Mouse (Mus musculus) intestine, embryonic 16.5 days (tissue): ENCODE results near the gene N4bp2l2. TPM values are rescaled to one million over a fixed set of nuclear protein-coding genes. Genes with fewer than 3 reads are reported as not detected.

ENCODE experiments used
- ATAC-seq: fragments of 200-750 bp; cut with Nextera tagmentation; 2 replicates; pipeline ENCODE4 v1.8.0; 2017; ENCODE audit warnings: moderate TSS enrichment, moderate library complexity
- H3K27ac ChIP-seq: fragments of 300-500 bp; sonication (generic); 2 replicates; pipeline ENCODE4 v1.5.1; 2014; ENCODE audit warnings: mild to moderate bottlenecking, low read length
- H3K27me3 ChIP-seq: fragments of 300-500 bp; sonication (generic); replicated peaks from 2 replicates; pipeline ENCODE4 v1.6.1; 2014; ENCODE audit warnings: low read length, control low read depth, mixed read lengths; ENCODE audit not compliant: control insufficient read depth, insufficient read depth
- H3K36me3 ChIP-seq: fragments of 300-500 bp; sonication (generic); 2 replicates; pipeline ENCODE4 v1.6.1; 2014; ENCODE audit warnings: low read length, control low read depth; ENCODE audit not compliant: control insufficient read depth, insufficient read depth
- H3K4me1 ChIP-seq: fragments of 300-500 bp; sonication (generic); 2 replicates; pipeline ENCODE4 v1.6.1; 2014; ENCODE audit warnings: low read length, control low read depth, mixed read lengths; ENCODE audit not compliant: control insufficient read depth, insufficient read depth
- H3K4me2 ChIP-seq: fragments of 300-500 bp; sonication (generic); 2 replicates; pipeline ENCODE4 v1.6.1; 2014; ENCODE audit warnings: low read depth, low read length, control low read depth
- H3K4me3 ChIP-seq: fragments of 300-500 bp; sonication (generic); 2 replicates; pipeline ENCODE4 v1.5.1; 2014; ENCODE audit warnings: mild to moderate bottlenecking, low read length
- H3K9ac ChIP-seq: fragments of 300-500 bp; sonication (generic); 2 replicates; pipeline ENCODE4 v1.6.1; 2014; ENCODE audit warnings: low read depth, low read length
- H3K9me3 ChIP-seq: fragments of 300-500 bp; sonication (generic); 2 replicates; pipeline ENCODE4 v1.6.1; 2016; ENCODE audit warnings: low read length, control low read depth; ENCODE audit not compliant: control insufficient read depth
- WGBS: fragments of 180-500 bp; shearing (Covaris S2); extraction: QIAGEN DNeasy Blood & Tissue Kit; methylation state at CpG from one replicate; pipeline ENCODE4 v1.1.7; 2014; 5-methylcytosine and 5-hydroxymethylcytosine counted together
- polyA plus RNA-seq: library from polyadenylated mRNA; unstranded; fragments of >200 nt; fragmentation: Nextera tagmentation; extraction: Ambion mirVana; gene quantifications from 2 replicates; pipeline ENCODE4 v1.2.1, GENCODE M21; 2015

N4bp2l2 gene
- polyA plus RNA-seq, 1 experiment from 2014 or later, result 32.6 TPM

- 49% methylated on average over 6 of the region's 6 CpGs for WGBS
- H3K27ac ChIP-seq, result no peak overlapping the region
- peak; percentile 70 for ATAC-seq
- no peak overlapping the region for H3K9ac ChIP-seq
- no peaks in the 10 kb centered on the region for H3K9me3 ChIP-seq
- H3K27me3 ChIP-seq, result no peaks in the 10 kb centered on the region
- H3K4me1 ChIP-seq, result peaks cover 9% of the 10 kb centered on the region
- no peak overlapping the region for H3K4me2 ChIP-seq
- H3K4me3 ChIP-seq, result no peak overlapping the region
- H3K36me3 ChIP-seq, result no peaks in the 10 kb centered on the region
These were observed 87.3 kb downstream of the N4bp2l2 start for GRCm38 (mm10) chr5:150578613-150579171.

- Histone ChIP-seq H3K4me1 (peaks cover 9% of the 10 kb centered on the region), H3K4me2 (no peak overlapping the region), H3K27me3 (no peaks in the 10 kb centered on the region), H3K27ac (no peak overlapping the region), H3K9ac (no peak overlapping the region), H3K9me3 (no peaks in the 10 kb centered on the region), H3K36me3 (no peaks in the 10 kb centered on the region), H3K4me3 (no peak overlapping the region)
- no peak for ATAC-seq
- 86% methylated on average over 11 of the region's 11 CpGs for WGBS
These were observed 89.2 kb downstream of the N4bp2l2 start for GRCm38 (mm10) chr5:150576832-150577231.

GRCm38 (mm10) chr5:150574885-150575284 lies 91.1 kb downstream of the N4bp2l2 start:
- Histone ChIP-seq H3K9me3 (no peaks in the 10 kb centered on the region), H3K36me3 (no peaks in the 10 kb centered on the region), H3K4me3 (no peak overlapping the region), H3K4me2 (no peak overlapping the region), H3K4me1 (peaks cover 9% of the 10 kb centered on the region), H3K27me3 (no peaks in the 10 kb centered on the region), H3K9ac (no peak overlapping the region), H3K27ac (peak overlapping the region; percentile 45)
- 60% methylated on average over 5 of the region's 5 CpGs for WGBS
- ATAC-seq, result 0 out of 2 replicates have a peak, but pooled peaks have one; percentile 13

GRCm38 (mm10) chr5:150574403-150574802 lies 91.6 kb downstream of the N4bp2l2 start:
- no peak overlapping the region for H3K4me3 ChIP-seq
- no peak overlapping the region for H3K9ac ChIP-seq
- H3K9me3 ChIP-seq, result no peaks in the 10 kb centered on the region
- ATAC-seq, result peak; percentile 43
- peaks cover 9% of the 10 kb centered on the region for H3K4me1 ChIP-seq
- no peaks in the 10 kb centered on the region for H3K36me3 ChIP-seq
- 64% methylated on average over 3 of the region's 3 CpGs for WGBS
- peak overlapping the region; percentile 45 for H3K27ac ChIP-seq
- no peak overlapping the region for H3K4me2 ChIP-seq
- no peaks in the 10 kb centered on the region for H3K27me3 ChIP-seq

GRCm38 (mm10) chr5:150570496-150571219 lies 95.3 kb downstream of the N4bp2l2 start:
- WGBS, result 87% methylated on average over 11 of the region's 11 CpGs
- no peak overlapping the region for H3K4me2 ChIP-seq
- H3K27me3 ChIP-seq, result no peaks in the 10 kb centered on the region
- no peak for ATAC-seq
- H3K9me3 ChIP-seq, result no peaks in the 10 kb centered on the region
- H3K4me1 ChIP-seq, result 0 out of 2 replicates have a peak, but pooled peaks cover 4% of the 10 kb centered on the region
- no peak overlapping the region for H3K4me3 ChIP-seq
- peaks cover 6% of the 10 kb centered on the region; the same call in 1 of the 2 replicates for H3K36me3 ChIP-seq
- no peak overlapping the region for H3K27ac ChIP-seq
- no peak overlapping the region for H3K9ac ChIP-seq

- H3K9ac ChIP-seq, result no peak overlapping the region
- no peak overlapping the region for H3K4me2 ChIP-seq
- ATAC-seq, result no peak
- no peaks in the 10 kb centered on the region for H3K4me1 ChIP-seq
- no peak overlapping the region for H3K27ac ChIP-seq
- 90% methylated on average over 5 of the region's 5 CpGs for WGBS
- no peaks in the 10 kb centered on the region for H3K27me3 ChIP-seq
- no peak overlapping the region for H3K4me3 ChIP-seq
- H3K36me3 ChIP-seq, result peaks cover 6% of the 10 kb centered on the region; the same call in 1 of the 2 replicates
- H3K9me3 ChIP-seq, result no peaks in the 10 kb centered on the region
These were observed 99.0 kb downstream of the N4bp2l2 start for GRCm38 (mm10) chr5:150566971-150567370.

- no peaks in the 10 kb centered on the region for H3K4me1 ChIP-seq
- no peak overlapping the region for H3K27ac ChIP-seq
- H3K36me3 ChIP-seq, result peaks cover 6% of the 10 kb centered on the region; the same call in 1 of the 2 replicates
- H3K4me3 ChIP-seq, result no peak overlapping the region
- WGBS, result 53% methylated on average over 3 of the region's 3 CpGs
- no peaks in the 10 kb centered on the region for H3K9me3 ChIP-seq
- H3K27me3 ChIP-seq, result no peaks in the 10 kb centered on the region
- no peak for ATAC-seq
- no peak overlapping the region for H3K4me2 ChIP-seq
- H3K9ac ChIP-seq, result no peak overlapping the region
These were observed 99.8 kb downstream of the N4bp2l2 start for GRCm38 (mm10) chr5:150566226-150566625.

GRCm38 (mm10) chr5:150564426-150564825 lies 101.6 kb downstream of the N4bp2l2 start:
- Histone ChIP-seq H3K9ac (no peak overlapping the region), H3K27me3 (no peaks in the 10 kb centered on the region), H3K36me3 (peaks cover 6% of the 10 kb centered on the region; the same call in 1 of the 2 replicates), H3K4me2 (no peak overlapping the region), H3K4me1 (no peaks in the 10 kb centered on the region), H3K9me3 (no peaks in the 10 kb centered on the region), H3K4me3 (no peak overlapping the region), H3K27ac (no peak overlapping the region)
- no peak for ATAC-seq
- whole genome bisulfite sequencing, result 95% methylated on average over 6 of the region's 6 CpGs

- H3K27ac ChIP-seq, result peak overlapping the region; percentile 75
- no peak overlapping the region for H3K4me2 ChIP-seq
- 0 out of 2 replicates have a peak, but pooled peaks cover 3% of the 10 kb centered on the region for H3K36me3 ChIP-seq
- H3K4me3 ChIP-seq, result no peak overlapping the region
- H3K27me3 ChIP-seq, result no peaks in the 10 kb centered on the region
- no peaks in the 10 kb centered on the region for H3K4me1 ChIP-seq
- H3K9me3 ChIP-seq, result no peaks in the 10 kb centered on the region
- no peak overlapping the region for H3K9ac ChIP-seq
- 77% methylated on average over 5 of the region's 5 CpGs for WGBS
- ATAC-seq, result peak; percentile 93
These were observed 104.2 kb downstream of the N4bp2l2 start for GRCm38 (mm10) chr5:150561783-150562182.
